Mouse (Mus musculus): ENCODE measurements at regions not wholly inside any gene's neighbourhood (a gene's known extent, or its start where the extent isn't known, plus 50 kb on each side); places are given as distances from the start of the nearest gene placed in this dataset.

- no peak for TF ChIP-seq CTCF (conservative IDR thresholded peaks at IDR 0.05; ENCODE audit: low read length)
- no peak for TF ChIP-seq POU5F1 (IDR thresholded peaks at IDR 0.05; ENCODE audit: borderline replicate concordance, low read length)
- TF ChIP-seq NANOG (IDR thresholded peaks at IDR 0.05; ENCODE audit: borderline replicate concordance, low read length) = no peak
Observed at GRCm38 (mm10) chr3:61064720-61065119, 62.1 kb downstream of the P2ry1 start.

Measured in E14TG2a.4 (cell line).